Mouse (Mus musculus): ENCODE data around the gene Ercc6l2. TPM values are rescaled to one million over a fixed set of nuclear protein-coding genes. Genes with fewer than 3 reads are reported as not detected.

Gene Ercc6l2
- 10 to 100 TPM; 16.2 to 64.3 (median 39.5) TPM for total RNA-seq (2018; cell fraction: chromatin; rRNA removed)
- total RNA-seq (2018; cell fraction: cytosol; rRNA removed) = 10 to 100 TPM in 11 of 26 experiments, 1 to 10 TPM in 15; 5.6 to 15.2 (median 9.8) TPM
- total RNA-seq (2018; cell fraction: nucleus; rRNA removed) = 10 to 100 TPM; 15.1 to 54.2 (median 29.9) TPM
- 8.7 to 16.8 TPM (median 10.7 TPM) in 3 replicates for polyA plus RNA-seq (2018)

- under 1% methylated on average over 78 of the region's 87 CpGs for WGBS (ENCODE audit: missing documents)
- Histone ChIP-seq H3K27ac (peak within 1 kb of the TSS; percentile 79), H3K4me3 (ENCODE audit: inconsistent target) (peak within 1 kb of the TSS; percentile 82), H3K79me2 (ENCODE audit: inconsistent target) (no peaks in the 10 kb centered on the region), H3K36me3 (ENCODE audit: inconsistent target) (no peaks in the 10 kb centered on the region)
These were observed at the start of gene Ercc6l2 for GRCm38 (mm10) chr13:63814746-63815681. TSS of gene Ercc6l2 (plus strand) at chr13:63815240.

- H3K36me3 ChIP-seq (ENCODE audit: inconsistent target) = no peaks in the 10 kb centered on the region
- no peak overlapping the region for H3K27ac ChIP-seq
- WGBS (ENCODE audit: missing documents) = 73% methylated on average over 10 of the region's 11 CpGs
- H3K4me3 ChIP-seq (ENCODE audit: inconsistent target) = no peak overlapping the region
- no peaks in the 10 kb centered on the region for H3K79me2 ChIP-seq (ENCODE audit: inconsistent target)
These were observed 49.0 kb upstream of the Ercc6l2 start for GRCm38 (mm10) chr13:63766065-63766464.

GRCm38 (mm10) chr13:63771009-63771408, 44.0 kb upstream of the Ercc6l2 start:
- Histone ChIP-seq H3K27ac (no peak overlapping the region), H3K4me3 (ENCODE audit: inconsistent target) (no peak overlapping the region), H3K36me3 (ENCODE audit: inconsistent target) (no peaks in the 10 kb centered on the region), H3K79me2 (ENCODE audit: inconsistent target) (no peaks in the 10 kb centered on the region)
- 90% methylated on average over 3 of the region's 3 CpGs for WGBS (ENCODE audit: missing documents)

- Histone ChIP-seq H3K4me3 (ENCODE audit: inconsistent target) (no peak overlapping the region), H3K79me2 (ENCODE audit: inconsistent target) (no peaks in the 10 kb centered on the region), H3K36me3 (ENCODE audit: inconsistent target) (no peaks in the 10 kb centered on the region), H3K27ac (no peak overlapping the region)
- 88% methylated on average over 4 of the region's 4 CpGs for WGBS (ENCODE audit: missing documents)
These were observed 36.1 kb upstream of the Ercc6l2 start for GRCm38 (mm10) chr13:63778925-63779324.

GRCm38 (mm10) chr13:63779376-63780291, 35.4 kb upstream of the Ercc6l2 start:
- Histone ChIP-seq H3K79me2 (ENCODE audit: inconsistent target) (no peaks in the 10 kb centered on the region), H3K4me3 (ENCODE audit: inconsistent target) (no peak overlapping the region), H3K36me3 (ENCODE audit: inconsistent target) (no peaks in the 10 kb centered on the region), H3K27ac (no peak overlapping the region)
- WGBS (ENCODE audit: missing documents) = 76% methylated on average over 2 of the region's 2 CpGs

GRCm38 (mm10) chr13:63792234-63792831, 22.7 kb upstream of the Ercc6l2 start:
- H3K27ac ChIP-seq = no peak overlapping the region
- H3K36me3 ChIP-seq (ENCODE audit: inconsistent target) = no peaks in the 10 kb centered on the region
- no peaks in the 10 kb centered on the region for H3K79me2 ChIP-seq (ENCODE audit: inconsistent target)
- no peak overlapping the region for H3K4me3 ChIP-seq (ENCODE audit: inconsistent target)
- 97% methylated on average over 2 of the region's 2 CpGs for WGBS (ENCODE audit: missing documents)

GRCm38 (mm10) chr13:63793345-63794308, 21.4 kb upstream of the Ercc6l2 start:
- WGBS (ENCODE audit: missing documents) = 81% methylated on average over 7 of the region's 7 CpGs
- H3K36me3 ChIP-seq (ENCODE audit: inconsistent target) = no peaks in the 10 kb centered on the region
- no peaks in the 10 kb centered on the region for H3K79me2 ChIP-seq (ENCODE audit: inconsistent target)
- no peak overlapping the region for H3K27ac ChIP-seq
- no peak overlapping the region for H3K4me3 ChIP-seq (ENCODE audit: inconsistent target)

- no peak overlapping the region for H3K4me3 ChIP-seq (ENCODE audit: inconsistent target)
- WGBS (ENCODE audit: missing documents) = 87% methylated on average over 3 of the region's 3 CpGs
These were observed 16.4 kb upstream of the Ercc6l2 start for GRCm38 (mm10) chr13:63798677-63799076.

GRCm38 (mm10) chr13:63799940-63800339, 15.1 kb upstream of the Ercc6l2 start:
- no peak overlapping the region for H3K4me3 ChIP-seq (ENCODE audit: inconsistent target)
- WGBS (ENCODE audit: missing documents) = 50% methylated on average over 1 of the region's 1 CpGs

More at GRCm38 (mm10) chr13:63798677-63799076, 16.4 kb upstream of the Ercc6l2 start:
- Histone ChIP-seq H3K27ac (no peak overlapping the region), H3K36me3 (ENCODE audit: inconsistent target) (no peaks in the 10 kb centered on the region), H3K79me2 (ENCODE audit: inconsistent target) (no peaks in the 10 kb centered on the region)

GRCm38 (mm10) chr13:63801289-63801688, 13.8 kb upstream of the Ercc6l2 start:
- Histone ChIP-seq H3K36me3 (ENCODE audit: inconsistent target) (no peaks in the 10 kb centered on the region), H3K27ac (no peak overlapping the region), H3K79me2 (ENCODE audit: inconsistent target) (no peaks in the 10 kb centered on the region), H3K4me3 (ENCODE audit: inconsistent target) (no peak overlapping the region)
- WGBS (ENCODE audit: missing documents) = 100% methylated on average over 1 of the region's 1 CpGs

More at GRCm38 (mm10) chr13:63799940-63800339, 15.1 kb upstream of the Ercc6l2 start:
- no peaks in the 10 kb centered on the region for H3K79me2 ChIP-seq (ENCODE audit: inconsistent target)
- no peak overlapping the region for H3K27ac ChIP-seq
- no peaks in the 10 kb centered on the region for H3K36me3 ChIP-seq (ENCODE audit: inconsistent target)

GRCm38 (mm10) chr13:63807233-63807632, 7.8 kb upstream of the Ercc6l2 start:
- H3K27ac ChIP-seq = no peak overlapping the region
- no peaks in the 10 kb centered on the region for H3K79me2 ChIP-seq (ENCODE audit: inconsistent target)
- H3K4me3 ChIP-seq (ENCODE audit: inconsistent target) = no peak overlapping the region
- WGBS (ENCODE audit: missing documents) = 86% methylated on average over 1 of the region's 1 CpGs
- H3K36me3 ChIP-seq (ENCODE audit: inconsistent target) = no peaks in the 10 kb centered on the region

- WGBS (ENCODE audit: missing documents) = 74% methylated on average over 3 of the region's 3 CpGs
- Histone ChIP-seq H3K36me3 (ENCODE audit: inconsistent target) (no peaks in the 10 kb centered on the region), H3K79me2 (ENCODE audit: inconsistent target) (no peaks in the 10 kb centered on the region), H3K27ac (no peak overlapping the region), H3K4me3 (ENCODE audit: inconsistent target) (no peak overlapping the region)
These were observed 7.1 kb upstream of the Ercc6l2 start for GRCm38 (mm10) chr13:63807979-63808378.

GRCm38 (mm10) chr13:63811477-63811876, 3.6 kb upstream of the Ercc6l2 start:
- Histone ChIP-seq H3K36me3 (ENCODE audit: inconsistent target) (no peaks in the 10 kb centered on the region), H3K79me2 (ENCODE audit: inconsistent target) (no peaks in the 10 kb centered on the region), H3K27ac (no peak overlapping the region), H3K4me3 (ENCODE audit: inconsistent target) (no peak overlapping the region)

Data from macrophage (primary cell).